Mouse (Mus musculus) kidney, postnatal 0 days (tissue): ENCODE results near the gene Mpeg1. TPM values are rescaled to one million over a fixed set of nuclear protein-coding genes. Genes with fewer than 3 reads are reported as not detected.
A peak's percentile ranks its signal among the peaks of the same experiment; 100 is the strongest.

Experiments
- ATAC-seq: fragments of 200-750 bp; cut with Nextera tagmentation; replicated peaks from 2 replicates; pipeline ENCODE4 v1.8.0; 2017; ENCODE audit warnings: low read depth, moderate number of reproducible peaks, moderate TSS enrichment, moderate library complexity; ENCODE audit not compliant: low FRiP score
- DNase-seq: peaks from one replicate; pipeline ENCODE4 v3.0.0-alpha.2; 2016; ENCODE audit warnings: low spot score
- H3K27ac ChIP-seq: fragments of 300-500 bp; sonication (generic); 2 replicates; pipeline ENCODE4 v1.5.1; 2014; ENCODE audit warnings: mild to moderate bottlenecking
- H3K27me3 ChIP-seq: fragments of 300-500 bp; sonication (generic); 2 replicates; pipeline ENCODE4 v1.6.1; 2014; ENCODE audit warnings: low read length, mixed read lengths; ENCODE audit not compliant: insufficient read depth
- H3K36me3 ChIP-seq: fragments of 300-500 bp; sonication (generic); 2 replicates; pipeline ENCODE4 v1.6.1; 2014; ENCODE audit warnings: low read length, mixed read lengths; ENCODE audit not compliant: insufficient read depth
- H3K4me1 ChIP-seq: fragments of 300-500 bp; sonication (generic); replicated peaks from 2 replicates; pipeline ENCODE4 v1.6.1; 2014; ENCODE audit warnings: antibody characterized with exemption, low read length, mixed read lengths; ENCODE audit not compliant: insufficient read depth
- H3K4me2 ChIP-seq: fragments of 300-500 bp; sonication (generic); 2 replicates; pipeline ENCODE4 v1.6.1; 2014; ENCODE audit warnings: mild to moderate bottlenecking, low read length, moderate library complexity, mixed read lengths
- H3K4me3 ChIP-seq: fragments of 300-500 bp; sonication (generic); replicated peaks from 2 replicates; pipeline ENCODE4 v1.5.1; 2014; ENCODE audit warnings: low read depth, low read length
- H3K9ac ChIP-seq: fragments of 300-500 bp; sonication (generic); 2 replicates; pipeline ENCODE4 v1.6.1; 2014; ENCODE audit warnings: low read depth, low read length
- H3K9me3 ChIP-seq: fragments of 300-500 bp; sonication (generic); replicated peaks from 2 replicates; pipeline ENCODE4 v1.6.1; 2016; ENCODE audit warnings: low read length, inconsistent platforms, mixed read lengths
- CTCF ChIP-seq: IDR thresholded peaks from 2 replicates; pipeline ENCODE4 v1.5.1; 2016; ENCODE audit warnings: antibody characterized with exemption, low read depth, mild to moderate bottlenecking, moderate library complexity
- WGBS: fragments of 180-500 bp; shearing (Covaris S2); extraction: QIAGEN DNeasy Blood & Tissue Kit; methylation state at CpG from one replicate; pipeline ENCODE4 v1.1.7; 2014; 5-methylcytosine and 5-hydroxymethylcytosine counted together
- polyA plus RNA-seq: library from polyadenylated mRNA; unstranded; fragments of >200 nt; fragmentation: Nextera tagmentation; extraction: Ambion mirVana; gene quantifications from 2 replicates; pipeline ENCODE4 v1.2.1, GENCODE M21; 2015

Gene Mpeg1
- polyA plus RNA-seq, 1 experiment from 2014 or later: 0.74 TPM

- 12% methylated on average over 3 of the region's 3 CpGs for WGBS
- H3K9ac ChIP-seq: peak overlapping the region; percentile 10; the same call in 1 of the 2 replicates
- no peaks in the 10 kb centered on the region for H3K9me3 ChIP-seq
- H3K27me3 ChIP-seq: no peaks in the 10 kb centered on the region
- peak overlapping the region; percentile 69 for H3K4me3 ChIP-seq
- DNase-seq (peak; percentile 65), ATAC-seq (no peak)
- no peak for TF ChIP-seq CTCF
- H3K36me3 ChIP-seq: no peaks in the 10 kb centered on the region
- peaks cover 4% of the 10 kb centered on the region for H3K4me1 ChIP-seq
- H3K4me2 ChIP-seq: peak overlapping the region; percentile 95
- H3K27ac ChIP-seq: no peak overlapping the region
These were observed 39.5 kb downstream of the Mpeg1 start for GRCm38 (mm10) chr19:12500124-12500523.

DNA sequence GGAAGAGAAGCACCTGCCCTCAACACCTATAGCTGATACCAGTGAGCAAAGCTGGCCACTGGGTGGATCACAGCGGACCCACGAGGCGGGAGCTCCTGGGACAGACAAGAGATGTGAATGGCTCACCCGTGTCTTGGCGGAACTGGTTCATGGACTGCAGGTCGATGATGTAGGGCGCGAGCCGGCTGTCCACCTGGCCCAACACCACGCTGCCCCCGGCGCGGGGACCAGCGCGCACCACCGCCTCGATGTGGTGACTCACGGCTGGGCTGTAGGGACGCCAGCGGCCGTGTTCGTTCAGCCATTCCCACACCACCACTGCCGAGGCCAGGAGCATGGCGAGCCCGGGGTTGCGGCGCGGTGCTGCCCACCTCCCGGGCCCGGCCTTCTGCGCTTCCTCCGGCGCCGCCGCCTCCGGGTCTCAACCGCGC is 40.3 kb downstream of the Mpeg1 start:
- H3K27me3 ChIP-seq: no peaks in the 10 kb centered on the region

DNA sequence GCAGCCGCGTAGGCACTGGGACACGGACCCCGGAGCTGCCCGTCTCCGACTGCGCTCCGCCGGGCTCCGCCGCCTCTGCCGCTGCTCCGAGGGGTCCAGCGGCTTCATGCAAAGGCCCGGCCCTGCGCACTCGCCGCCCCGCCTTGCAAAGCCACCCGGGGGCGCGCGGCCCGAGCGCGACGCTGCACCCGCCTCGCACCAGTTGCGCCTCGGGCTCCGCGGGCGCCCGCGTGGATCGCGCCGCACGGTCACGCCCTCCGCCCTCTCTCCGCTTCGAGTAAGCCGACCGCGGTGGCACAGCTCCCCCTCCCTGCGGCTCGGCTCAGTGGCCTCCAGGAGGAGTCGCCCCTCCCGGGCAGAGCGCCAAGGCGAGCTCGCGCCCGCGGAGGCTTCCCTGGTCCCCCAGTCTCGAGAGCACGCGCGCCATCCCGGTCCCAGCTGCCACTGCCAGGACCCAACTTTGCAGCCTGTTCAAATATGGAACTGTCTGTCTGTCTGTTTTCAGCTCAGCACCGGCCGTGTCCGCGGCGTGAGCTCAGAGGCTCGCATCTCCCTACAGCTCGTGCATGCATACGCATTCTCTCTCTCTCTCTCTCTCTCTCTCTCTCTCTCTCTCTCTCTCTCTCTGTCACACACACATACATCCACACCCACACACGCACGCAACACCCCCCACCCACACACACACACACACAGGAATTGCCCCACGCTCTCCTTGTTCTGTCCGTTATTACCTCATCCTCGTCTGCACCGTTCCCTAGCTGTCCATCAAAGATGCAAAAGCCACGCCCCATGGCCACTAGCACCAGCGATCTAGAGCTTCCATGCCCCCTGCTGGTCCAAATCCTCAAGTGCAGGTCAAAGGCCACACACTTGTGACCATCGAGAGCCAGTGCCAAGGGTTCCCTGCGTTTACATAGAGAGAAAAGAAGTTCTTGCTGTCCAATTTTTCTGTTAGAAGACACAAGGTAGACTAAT is 41.1 kb downstream of the Mpeg1 start, which contains the start of gene Dtx4:
Gene Dtx4 (minus strand): TSS at position 85 of the 978 bp plus-strand sequence.
- Histone ChIP-seq H3K27ac (peak within 1 kb of the TSS; percentile 79), H3K36me3 (no peaks in the 10 kb centered on the region), H3K27me3 (no peaks in the 10 kb centered on the region), H3K4me2 (peak within 1 kb of the TSS; percentile 95), H3K9me3 (no peaks in the 10 kb centered on the region), H3K9ac (peak within 1 kb of the TSS; percentile 82), H3K4me1 (peaks cover 4% of the 10 kb centered on the region), H3K4me3 (peak within 1 kb of the TSS; percentile 69)
- peak; percentile 97 for DNase-seq
- WGBS: under 1% methylated on average over 72 of the region's 80 CpGs
- TF ChIP-seq CTCF: peak; percentile 98
- ATAC-seq: peak; percentile 93

More for the DNA sequence above, 40.3 kb downstream of the Mpeg1 start:
- H3K36me3 ChIP-seq: no peaks in the 10 kb centered on the region
- peak; percentile 25 for DNase-seq
- TF ChIP-seq CTCF: 0 out of 2 replicates have a peak, but pooled peaks have one; percentile 13
- H3K4me2 ChIP-seq: peak overlapping the region; percentile 95
- peak overlapping the region; percentile 69 for H3K4me3 ChIP-seq
- peak overlapping the region; percentile 82 for H3K9ac ChIP-seq
- peak; percentile 81 for ATAC-seq
- no peaks in the 10 kb centered on the region for H3K9me3 ChIP-seq
- WGBS: 1% methylated on average over 38 of the region's 38 CpGs
- peak overlapping the region; percentile 79 for H3K27ac ChIP-seq
- peaks cover 4% of the 10 kb centered on the region for H3K4me1 ChIP-seq

- no peaks in the 10 kb centered on the region for H3K36me3 ChIP-seq
- H3K27ac ChIP-seq: no peak overlapping the region
- H3K27me3 ChIP-seq: no peaks in the 10 kb centered on the region
- H3K4me2 ChIP-seq: no peak overlapping the region
- ATAC-seq (no peak), DNase-seq (no peak)
- no peak overlapping the region for H3K4me3 ChIP-seq
- no peak overlapping the region for H3K9ac ChIP-seq
- peaks cover 4% of the 10 kb centered on the region for H3K4me1 ChIP-seq
- H3K9me3 ChIP-seq: no peaks in the 10 kb centered on the region
- TF ChIP-seq CTCF: no peak
- 81% methylated on average over 7 of the region's 7 CpGs for WGBS
These were observed 42.2 kb downstream of the Mpeg1 start for GRCm38 (mm10) chr19:12502756-12503155.

GRCm38 (mm10) chr19:12514621-12515020 is 54.0 kb downstream of the Mpeg1 start:
- no peak overlapping the region for H3K4me3 ChIP-seq
- DNase-seq (no peak), ATAC-seq (no peak)
- H3K36me3 ChIP-seq: no peaks in the 10 kb centered on the region
- H3K27ac ChIP-seq: no peak overlapping the region
- no peak overlapping the region for H3K4me2 ChIP-seq
- no peaks in the 10 kb centered on the region for H3K27me3 ChIP-seq
- TF ChIP-seq CTCF: no peak
- no peak overlapping the region for H3K9ac ChIP-seq
- H3K9me3 ChIP-seq: no peaks in the 10 kb centered on the region
- 0 out of 2 replicates have a peak, but pooled peaks cover 3% of the 10 kb centered on the region for H3K4me1 ChIP-seq

Other genes with a start within 250 kb of the Mpeg1 start
- gene Olfr1432, start 228.2 kb upstream of the Mpeg1 start, polyA plus RNA-seq: not detected in 2 replicates
- not detected in 2 replicates for gene Olfr262, start 219.1 kb upstream of the Mpeg1 start, polyA plus RNA-seq
- not detected in 2 replicates for gene Olfr235, start 199.7 kb upstream of the Mpeg1 start, polyA plus RNA-seq
- not detected in 2 replicates for gene Olfr1434, start 180.9 kb upstream of the Mpeg1 start, polyA plus RNA-seq
- not detected in 2 replicates for gene Olfr1436, start 161.6 kb upstream of the Mpeg1 start, polyA plus RNA-seq
- not detected in 2 replicates for gene Olfr1437, start 135.7 kb upstream of the Mpeg1 start, polyA plus RNA-seq
- gene Olfr1438-ps1, start 124.9 kb upstream of the Mpeg1 start, polyA plus RNA-seq: not detected in 2 replicates
- gene Olfr1440, start 73.5 kb upstream of the Mpeg1 start, polyA plus RNA-seq: not detected in 2 replicates
- gene Olfr1441, start 43.3 kb upstream of the Mpeg1 start, polyA plus RNA-seq: not detected in 2 replicates
- gene Pfpl, start 32.9 kb upstream of the Mpeg1 start, polyA plus RNA-seq: not detected in 2 replicates
- gene Dtx4, start 40.7 kb downstream of the Mpeg1 start, polyA plus RNA-seq: 5.0 and 5.6 TPM in 2 replicates
- 10.7 and 14.6 TPM in 2 replicates for gene Fam111a, start 85.0 kb downstream of the Mpeg1 start, polyA plus RNA-seq
- gene Gm4952, start 139.2 kb downstream of the Mpeg1 start, polyA plus RNA-seq: 0.33 and 0.46 TPM in 2 replicates
- 37.0 and 41.7 TPM in 2 replicates for gene Glyat, start 172.5 kb downstream of the Mpeg1 start, polyA plus RNA-seq
- 0.11 and 0.18 TPM in 2 replicates for gene Olfr1442, start 209.7 kb downstream of the Mpeg1 start, polyA plus RNA-seq
- gene Olfr1443, start 217.3 kb downstream of the Mpeg1 start, polyA plus RNA-seq: not detected in 2 replicates
- 138 and 140 TPM in 2 replicates for gene Keg1, start 235.0 kb downstream of the Mpeg1 start, polyA plus RNA-seq